Mouse (Mus musculus) adrenal gland, postnatal 10 days (tissue): Measurements from ENCODE around the gene Fam178b. TPM values are rescaled to one million over a fixed set of nuclear protein-coding genes. Genes with fewer than 3 reads are reported as not detected.
"Not testable (repeated sequence)": the region's sequence is repeated elsewhere in the genome, so short reads cannot be mapped to it uniquely, and the experiment has no call there.

Experiments
- DNase-seq: peaks from one replicate; pipeline ENCODE4 v3.0.0; 2021; ENCODE audit warnings: mixed read lengths
- total RNA-seq, 2 experiments: library from RNA; stranded (reverse); gene quantifications; 2 replicates each; pipeline ENCODE4 v1.2.3; 2021

Gene Fam178b
- total RNA-seq, 2 experiments from 2014 or later, result 0.72 to 0.82 TPM

- DNase-seq, result no peak
These were observed 52.8 kb downstream of the Fam178b start for GRCm38 (mm10) chr1:36630053-36630739.

GRCm38 (mm10) chr1:36628585-36628984 is 54.4 kb downstream of the Fam178b start:
- DNase-seq, result no peak

GRCm38 (mm10) chr1:36625442-36625841 is 57.5 kb downstream of the Fam178b start:
- DNase-seq, result no peak

DNA sequence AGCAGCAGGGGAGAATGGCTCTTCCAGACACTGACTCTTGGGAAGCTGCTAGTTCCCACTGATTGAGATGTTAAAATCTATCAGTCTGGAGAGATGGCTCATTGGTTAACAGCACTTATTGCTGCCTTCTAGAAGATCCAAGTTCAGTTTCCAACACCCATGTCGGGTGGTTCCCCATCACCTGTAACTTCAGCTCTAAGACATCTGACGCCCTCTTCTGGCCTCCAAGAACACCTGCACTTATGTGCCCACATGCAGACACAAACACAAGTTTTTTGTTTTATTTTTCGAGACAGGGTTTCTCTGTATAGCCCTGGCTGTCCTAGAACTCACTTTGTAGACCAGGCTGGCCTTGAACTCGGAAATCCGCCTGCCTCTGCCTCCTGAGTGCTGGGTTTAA is 67.0 kb downstream of the Fam178b start:
- DNase-seq, result not testable (repeated sequence)

DNA sequence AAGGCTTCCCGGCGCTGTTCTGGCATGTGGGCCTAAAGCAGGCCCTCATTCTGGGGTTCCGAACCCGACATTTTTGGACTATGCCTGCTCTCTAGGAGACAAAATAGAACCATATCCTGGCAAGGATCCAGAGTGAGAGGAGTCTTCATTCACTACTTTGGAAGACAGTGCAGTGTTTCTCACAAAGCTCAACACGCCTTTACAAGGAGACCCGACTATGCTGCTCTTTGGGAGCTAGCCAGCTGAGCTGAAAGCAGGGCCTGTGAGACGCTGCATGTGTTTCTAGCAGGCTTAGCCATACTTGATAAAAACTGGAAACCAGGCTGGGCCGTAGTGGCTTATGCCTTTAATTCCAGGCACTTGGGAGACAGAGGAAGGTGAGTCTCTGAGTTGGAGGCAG is 67.8 kb downstream of the Fam178b start:
- DNase-seq, result no peak

- no peak for DNase-seq
These were observed 68.4 kb downstream of the Fam178b start for GRCm38 (mm10) chr1:36614584-36614983.

- no peak for DNase-seq
These were observed 69.5 kb downstream of the Fam178b start for GRCm38 (mm10) chr1:36613374-36613895.

DNA sequence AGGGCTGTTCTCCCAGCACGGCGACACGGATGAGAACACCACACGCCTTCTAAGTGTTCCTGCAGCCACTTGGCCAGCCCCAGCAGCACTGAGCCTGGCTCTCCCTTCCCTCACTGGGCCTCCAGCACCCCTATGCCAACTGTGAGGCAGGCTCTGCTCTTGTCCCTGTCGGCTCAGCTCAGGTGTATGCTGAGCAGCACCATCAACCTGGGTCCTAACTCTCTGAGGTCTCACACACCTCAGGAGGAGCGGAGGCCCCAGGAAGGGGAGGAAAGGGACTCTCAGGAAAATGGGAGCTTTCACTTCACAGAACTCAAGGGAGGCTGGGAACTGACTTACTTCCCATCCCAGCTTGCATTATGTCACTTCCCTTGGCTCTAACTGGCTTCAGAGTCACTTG is 70.6 kb downstream of the Fam178b start:
- DNase-seq, result no peak

GRCm38 (mm10) chr1:36611449-36612123 is 71.4 kb downstream of the Fam178b start:
- DNase-seq, result no peak

GRCm38 (mm10) chr1:36608211-36608610 is 74.8 kb downstream of the Fam178b start:
- DNase-seq, result no peak

- DNase-seq, result no peak
These were observed 76.0 kb downstream of the Fam178b start for GRCm38 (mm10) chr1:36606951-36607350.

DNA sequence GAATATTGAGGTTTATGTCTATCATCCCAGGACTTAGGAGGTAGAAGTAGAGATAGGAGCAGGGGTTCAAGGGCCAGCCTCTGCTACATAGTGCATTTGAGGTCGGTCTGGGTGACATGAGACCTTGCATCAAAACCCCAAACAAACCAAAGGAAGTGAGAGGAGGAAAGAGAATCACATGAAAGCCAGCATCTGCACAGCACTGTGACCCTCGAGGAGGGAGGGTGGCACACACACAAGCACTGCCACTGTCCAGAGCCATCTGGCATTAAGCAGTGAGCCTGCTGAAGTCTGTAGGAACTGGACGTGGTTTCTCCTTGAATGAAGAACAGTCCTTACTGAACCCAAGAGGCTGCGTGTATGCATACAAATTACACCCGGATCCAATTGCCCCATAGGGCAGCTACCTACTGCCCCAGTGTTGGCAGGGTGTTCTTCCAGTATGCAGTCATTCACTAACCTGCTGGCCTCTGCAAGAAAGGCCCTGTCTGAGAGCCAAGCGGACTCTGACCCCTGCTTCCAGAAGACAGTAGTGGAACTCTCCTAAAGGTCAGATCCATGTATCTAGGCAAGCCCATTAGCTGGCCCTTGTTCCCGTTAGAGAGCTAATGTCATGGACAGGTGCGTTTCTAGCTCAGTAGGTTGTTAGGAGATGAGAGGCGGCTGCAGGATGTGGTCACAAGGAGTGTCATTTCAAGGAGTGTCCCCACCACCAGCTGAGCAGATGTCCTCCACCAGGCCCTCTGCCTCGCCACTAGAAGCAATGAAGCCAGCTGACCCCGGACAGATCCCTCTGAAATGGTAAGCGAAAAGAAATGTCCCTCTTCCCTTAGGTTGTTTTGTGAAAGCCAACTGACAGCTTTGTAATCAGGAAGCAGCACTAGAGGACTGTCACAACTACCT is 78.5 kb downstream of the Fam178b start:
- DNase-seq, result no peak

DNA sequence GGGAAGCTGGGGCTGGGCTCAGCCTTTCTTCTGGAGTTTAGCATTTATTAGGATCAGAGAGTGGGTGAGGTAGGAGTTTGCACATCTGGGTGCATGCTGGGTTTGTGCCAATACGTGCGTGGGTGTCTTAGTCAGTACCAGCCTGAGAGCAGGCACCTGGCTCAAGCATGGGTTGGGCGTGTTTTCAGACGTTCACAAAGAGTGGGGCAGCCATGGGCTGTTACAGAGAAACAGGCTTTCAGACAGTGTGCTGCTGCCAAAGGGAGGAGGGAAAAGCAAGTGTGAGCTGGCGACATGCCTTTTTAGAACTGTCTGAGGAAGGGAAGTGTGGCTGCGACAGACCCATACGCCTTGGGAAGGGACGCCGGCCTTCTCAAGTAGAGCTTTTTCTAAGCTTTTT is 79.6 kb downstream of the Fam178b start:
- peak; percentile 34 for DNase-seq

DNA sequence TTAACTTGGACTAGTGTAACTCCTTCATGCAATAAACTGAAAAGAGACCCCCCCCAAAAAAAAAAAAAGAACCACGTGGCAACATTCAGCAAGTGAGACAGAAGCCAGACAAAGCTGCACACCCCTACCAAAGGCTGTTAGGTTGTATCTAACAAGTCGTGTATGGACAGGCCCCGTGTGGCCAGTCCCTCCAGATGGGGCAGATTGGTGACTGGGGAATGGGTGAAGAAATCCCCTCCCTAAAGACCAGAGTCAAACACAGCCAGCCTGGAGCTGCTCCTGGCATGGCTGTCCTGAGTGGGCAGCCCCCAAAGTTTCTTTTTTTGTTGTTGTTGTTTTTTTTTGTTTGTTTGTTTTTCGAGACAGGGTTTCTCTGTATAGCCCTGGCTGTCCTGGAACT is 80.7 kb downstream of the Fam178b start:
- DNase-seq, result no peak

- DNase-seq, result no peak
These were observed 84.6 kb downstream of the Fam178b start for GRCm38 (mm10) chr1:36598411-36598810.

- peak; percentile 81 for DNase-seq
These were observed 86.9 kb downstream of the Fam178b start for GRCm38 (mm10) chr1:36596114-36596513.

DNA sequence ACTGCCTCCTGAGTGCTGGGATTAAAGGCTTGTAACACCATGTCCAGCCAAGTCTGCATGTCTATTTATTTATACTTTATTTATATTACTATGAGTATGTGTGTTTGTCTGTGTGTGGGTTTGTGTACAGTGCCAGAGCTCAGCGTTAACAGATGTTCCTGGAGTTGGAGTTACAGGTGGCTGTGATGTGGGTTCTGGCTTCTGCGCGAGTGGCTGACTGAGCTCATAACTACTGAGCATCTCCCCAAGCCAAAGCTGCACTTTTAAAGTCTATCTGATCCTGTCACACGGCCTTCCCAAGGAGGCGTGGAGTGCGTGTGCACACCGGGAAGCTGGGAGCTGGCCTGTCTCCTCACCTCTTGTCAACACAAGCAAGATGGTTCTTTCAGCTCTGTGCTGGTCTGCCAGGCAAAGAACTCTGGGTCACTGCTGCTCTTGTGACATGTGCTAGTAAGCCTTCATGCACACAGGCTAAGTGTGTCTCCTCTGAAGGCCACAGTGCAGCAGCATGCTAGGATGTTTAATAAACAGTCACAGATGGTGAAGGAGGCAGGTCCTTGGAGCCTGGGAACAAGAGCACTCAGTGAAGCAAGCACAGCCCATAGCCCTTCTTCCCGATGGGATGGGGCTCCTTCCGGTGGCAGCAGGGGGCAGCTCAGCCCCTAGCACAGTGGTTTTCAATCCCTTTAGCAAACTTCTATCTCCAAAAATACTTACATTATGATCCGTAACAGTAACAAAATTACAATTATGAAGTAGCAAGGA is 87.6 kb downstream of the Fam178b start:
- DNase-seq, result no peak

DNA sequence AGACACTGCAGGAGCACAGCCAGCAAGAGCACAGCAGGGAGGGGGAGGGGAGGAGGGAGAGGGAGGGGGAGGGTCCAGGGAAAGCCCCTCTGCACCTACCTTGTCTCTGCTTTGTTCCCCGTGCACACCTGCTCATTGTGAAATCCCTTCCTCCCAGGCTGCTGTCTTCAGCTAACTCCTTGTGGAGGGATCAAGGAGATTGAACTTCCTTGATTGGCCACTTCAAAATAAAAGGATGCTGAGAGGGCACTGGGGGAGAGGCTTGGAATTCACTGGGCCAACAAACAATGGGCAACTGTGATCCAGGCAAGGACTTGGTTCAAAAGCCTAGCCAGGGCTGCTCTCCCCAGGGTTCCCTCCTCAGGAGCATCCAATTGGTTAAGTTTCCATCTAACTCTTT is 89.9 kb downstream of the Fam178b start:
- no peak for DNase-seq

DNA sequence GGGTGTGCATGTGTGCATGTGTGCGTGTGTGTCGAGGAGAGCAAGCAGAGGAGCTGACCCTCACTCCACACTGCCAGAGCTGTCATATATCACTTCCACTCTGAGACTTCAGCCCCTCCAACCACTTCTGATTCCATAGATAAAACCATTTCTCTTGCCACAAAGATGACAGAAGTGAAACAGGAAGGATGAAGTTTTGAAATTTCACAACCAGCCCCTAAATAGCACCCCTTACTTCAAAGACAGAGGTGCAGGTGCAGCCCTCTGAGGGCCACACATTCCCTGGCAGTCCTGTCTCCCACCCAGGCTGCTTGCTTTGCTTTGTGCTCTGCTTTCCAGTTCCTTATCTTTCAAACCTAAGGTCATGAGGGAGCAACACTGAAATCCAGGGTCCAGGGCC is 91.6 kb downstream of the Fam178b start:
- DNase-seq, result no peak

GRCm38 (mm10) chr1:36590664-36591063 is 92.3 kb downstream of the Fam178b start:
- DNase-seq, result no peak

DNA sequence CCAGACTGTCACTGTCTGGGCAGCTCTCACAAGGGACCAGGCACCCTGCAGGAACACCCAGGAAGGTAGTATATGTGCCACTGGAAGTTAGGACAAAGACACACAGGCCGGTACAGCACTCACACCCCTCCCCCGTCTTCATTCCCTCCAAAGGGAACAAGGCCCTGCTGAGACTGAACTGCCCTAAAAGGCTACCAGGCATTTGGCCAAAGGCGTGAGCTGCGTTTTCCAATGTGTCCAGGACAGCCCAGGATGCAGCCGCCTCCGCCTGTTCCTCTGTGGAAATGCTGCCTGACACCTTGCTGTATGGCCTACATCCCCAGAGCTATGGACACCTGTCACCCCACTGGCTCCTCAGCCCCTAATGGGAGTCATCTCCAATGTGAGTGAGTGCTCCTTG is 93.5 kb downstream of the Fam178b start:
- DNase-seq, result peak; percentile 70
